Mouse (Mus musculus) T-helper 2 cell (primary cell): ENCODE data around the gene Mlycd.

ENCODE experiments used
- in situ Hi-C: fragments of 300-600 bp; cut with MboI, MseI; formaldehyde crosslinking; loops from one replicate; pipeline ENCODE4 v1.15.1; 2025; ENCODE audit warnings: high pct_unique_total_duplicates

Mlycd gene

DNA sequence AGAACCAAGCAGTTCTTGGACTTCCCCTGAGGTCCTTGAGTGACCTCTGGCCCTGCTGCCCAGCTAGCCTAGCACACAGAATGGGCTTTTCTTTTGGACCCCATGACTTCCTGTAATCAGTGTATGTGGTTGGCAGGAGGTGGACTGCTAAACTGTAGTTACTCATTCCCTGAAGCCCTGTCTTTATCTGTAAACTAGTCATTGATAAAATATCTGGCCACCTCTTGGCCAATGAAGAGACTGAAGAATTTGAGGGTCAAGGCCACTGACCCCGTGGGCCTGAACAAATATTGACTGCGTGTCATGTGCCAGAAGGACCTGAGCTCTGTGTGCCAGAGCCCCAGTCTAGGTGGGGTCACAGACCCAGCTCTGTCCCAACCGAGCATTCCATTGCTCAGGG, 37.7 kb downstream of the Mlycd start:
- in situ Hi-C loops = loop anchor here (10.0 kb wide), 1 partner anchor 182 kb away; the partner anchor contains the start of gene Adad2

DNA sequence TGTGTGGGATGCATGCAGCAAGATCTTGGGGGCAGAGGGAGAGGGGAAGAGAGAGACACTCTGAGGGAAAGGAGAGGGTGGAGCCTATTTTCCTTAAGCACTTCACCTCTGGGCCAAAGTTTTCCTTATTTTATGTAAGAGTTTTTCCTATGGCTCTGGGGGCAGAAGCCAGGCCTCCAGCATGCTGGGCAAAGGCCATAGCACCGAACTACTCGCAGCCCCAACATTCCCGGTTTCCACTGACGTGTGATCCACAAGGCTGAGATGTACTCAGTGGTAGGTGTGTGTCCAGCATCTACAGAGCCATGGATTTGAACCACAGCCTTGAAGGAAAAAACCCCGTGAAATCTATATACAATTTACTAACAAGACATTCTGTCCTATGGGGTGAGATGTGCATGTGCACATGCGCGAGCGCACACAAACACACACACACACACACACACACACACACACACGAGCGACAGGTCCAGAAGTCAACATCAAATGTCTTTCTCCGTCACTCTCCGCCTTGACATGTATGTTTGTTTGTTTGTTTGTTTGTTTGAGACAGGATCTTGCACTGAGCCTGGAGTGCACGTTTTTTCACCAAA, 39.0 kb downstream of the Mlycd start, which contains the start of gene Osgin1:
Gene Osgin1 (plus strand): TSS at position 543 of the 593 bp plus-strand sequence.
- in situ Hi-C loops = loop anchor here (10.0 kb wide), 1 partner anchor 181 kb away; the partner anchor contains the start of gene Adad2

DNA sequence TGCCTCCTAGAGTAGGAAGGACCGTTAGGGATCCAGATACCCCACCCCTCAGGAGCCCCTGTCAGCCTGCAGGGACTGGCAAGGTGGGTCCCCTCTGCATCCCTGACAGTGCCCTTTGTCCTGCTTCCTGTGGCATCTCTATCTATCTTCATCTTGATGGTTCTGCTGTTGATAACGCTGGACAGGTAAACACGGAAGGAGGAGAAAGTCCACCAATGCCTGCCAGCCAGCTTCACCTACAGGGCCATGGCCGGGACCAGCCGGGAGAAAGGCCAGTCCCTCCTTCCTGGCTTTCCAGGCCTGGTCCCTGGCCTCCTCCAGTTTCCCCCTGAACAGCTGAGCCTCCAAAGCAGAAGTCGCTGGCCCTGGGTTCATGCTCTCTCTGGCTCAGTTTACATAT, 39.9 kb downstream of the Mlycd start:
- in situ Hi-C loops = loop anchor here (10.0 kb wide), 1 partner anchor 180 kb away; the partner anchor contains the start of gene Adad2

DNA sequence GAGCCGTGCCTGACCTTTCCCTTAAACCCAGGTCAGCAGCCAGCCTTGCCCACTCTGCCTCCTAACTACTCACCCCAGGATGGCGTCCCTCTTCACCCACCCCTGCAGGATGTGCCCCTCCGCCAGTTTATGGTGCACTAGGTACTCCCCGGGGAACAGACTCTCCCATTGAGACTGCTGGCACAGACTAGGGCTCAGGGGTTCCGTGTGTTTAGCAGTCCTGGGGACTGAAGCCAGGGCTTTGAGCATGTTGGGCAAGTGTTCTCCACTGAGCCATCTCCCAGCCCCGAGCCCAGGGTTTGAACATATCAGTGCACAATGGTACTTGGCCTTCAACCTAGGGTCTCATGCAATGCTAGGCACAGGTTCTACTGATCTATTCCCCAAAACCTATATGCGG, 40.8 kb downstream of the Mlycd start:
- in situ Hi-C loops = loop anchor here (10.0 kb wide), 1 partner anchor 179 kb away; the partner anchor contains the start of gene Adad2

DNA sequence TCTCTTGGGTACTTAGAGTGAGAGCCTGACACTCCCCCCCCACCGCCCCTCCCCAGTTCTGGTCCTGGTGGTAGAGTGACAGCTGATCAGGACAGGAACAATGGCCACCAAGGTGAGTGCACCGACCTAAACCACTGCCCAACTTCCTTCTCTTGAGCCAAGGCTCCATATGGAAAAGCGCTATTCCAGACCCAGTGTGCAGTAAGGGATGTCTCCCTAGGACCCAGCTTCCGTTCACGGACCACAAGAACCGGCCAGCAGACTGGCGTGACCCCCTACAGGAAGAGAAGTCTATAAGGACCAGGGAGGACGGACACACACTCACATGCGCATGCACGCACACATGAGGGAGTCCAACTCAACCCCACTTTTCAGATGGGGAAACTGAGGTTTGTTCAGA, 41.7 kb downstream of the Mlycd start:
- in situ Hi-C loops = loop anchor here (10.0 kb wide), 1 partner anchor 178 kb away; the partner anchor contains the start of gene Adad2

DNA sequence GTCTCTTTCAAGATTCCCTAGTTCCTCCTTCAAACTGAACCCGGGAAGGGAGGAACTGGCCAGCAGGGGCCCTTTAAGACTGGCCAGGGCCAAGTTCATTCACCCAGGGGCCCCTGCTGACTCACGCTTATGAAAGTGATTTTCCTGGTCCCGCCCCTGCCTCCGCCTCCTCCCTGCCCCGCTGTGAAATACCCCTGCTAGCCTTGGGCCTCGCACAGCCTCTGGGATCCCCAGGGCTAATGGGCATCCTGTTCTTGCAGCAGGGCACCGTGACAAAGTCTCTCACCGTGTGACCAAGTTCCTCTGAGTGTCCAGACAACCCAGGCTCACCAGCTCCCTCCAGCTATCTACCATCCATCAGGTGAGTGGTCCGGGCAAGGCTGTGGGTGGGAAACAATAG, 42.3 kb downstream of the Mlycd start:
- in situ Hi-C loops = loop anchor here (10.0 kb wide), 1 partner anchor 178 kb away; the partner anchor contains the start of gene Adad2

DNA sequence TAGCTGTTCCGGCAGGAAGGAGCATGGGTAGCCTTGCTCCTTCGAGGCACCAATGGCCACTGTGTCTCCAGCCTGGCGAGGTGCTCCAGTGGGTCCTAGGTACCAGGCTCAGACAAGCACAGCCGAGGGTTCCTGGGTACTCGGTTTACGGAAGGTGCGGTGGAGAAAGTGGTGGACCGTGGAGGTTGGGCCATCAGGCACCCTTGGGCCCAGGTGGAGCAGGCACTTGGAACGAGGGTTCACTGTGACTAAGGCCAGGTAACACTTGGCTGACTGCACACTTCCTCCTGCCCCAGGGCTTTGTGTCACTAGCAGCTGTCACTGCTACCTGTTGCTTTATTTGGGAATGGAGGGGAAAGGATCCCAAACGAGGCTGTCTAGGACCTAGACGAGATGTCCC, 42.8 kb downstream of the Mlycd start:
- in situ Hi-C loops = loop anchor here (10.0 kb wide), 1 partner anchor 177 kb away; the partner anchor contains the start of gene Adad2

DNA sequence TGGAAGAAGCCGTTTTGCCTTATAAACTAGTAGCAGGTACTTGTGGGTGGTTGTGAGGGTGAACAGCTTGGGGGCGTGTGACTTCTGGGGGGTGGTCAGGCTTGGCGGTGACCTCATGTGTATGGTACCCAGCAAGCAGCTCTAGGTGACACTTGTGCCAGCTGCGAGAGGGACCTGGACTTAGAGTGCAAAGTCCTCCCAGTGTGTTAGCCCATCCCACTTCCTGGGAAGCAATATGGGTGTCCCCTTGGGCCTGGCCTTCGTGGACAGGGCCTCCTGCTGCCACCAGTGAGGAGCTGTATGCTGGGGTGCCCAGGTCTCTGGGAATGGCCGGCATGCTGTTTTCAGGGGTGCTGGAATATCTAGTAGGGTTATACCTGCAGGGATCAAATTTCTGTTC, 44.2 kb downstream of the Mlycd start:
- in situ Hi-C loops = loop anchor here (10.0 kb wide), 1 partner anchor 176 kb away; the partner anchor contains the start of gene Adad2

DNA sequence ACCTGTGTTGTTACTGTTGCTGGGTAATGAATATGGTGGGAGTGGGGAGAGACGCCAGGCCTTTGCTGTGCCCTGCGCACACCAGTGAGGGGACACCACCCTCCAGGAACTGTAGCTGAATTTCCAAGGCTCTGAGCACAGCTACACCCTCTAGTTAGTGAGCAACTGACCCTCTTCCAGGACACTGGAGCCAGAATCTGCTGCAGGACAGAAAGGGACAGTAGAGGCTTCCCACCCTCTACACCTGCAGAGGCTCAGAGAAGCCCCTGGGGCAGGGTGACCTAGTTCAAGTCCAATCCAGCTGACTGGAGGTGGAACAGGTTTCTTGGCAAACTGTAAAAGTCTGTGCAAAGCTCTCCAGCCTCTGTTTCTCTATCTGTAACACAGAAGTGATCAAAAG, 44.7 kb downstream of the Mlycd start:
- in situ Hi-C loops = loop anchor here (10.0 kb wide), 1 partner anchor 175 kb away; the partner anchor contains the start of gene Adad2

DNA sequence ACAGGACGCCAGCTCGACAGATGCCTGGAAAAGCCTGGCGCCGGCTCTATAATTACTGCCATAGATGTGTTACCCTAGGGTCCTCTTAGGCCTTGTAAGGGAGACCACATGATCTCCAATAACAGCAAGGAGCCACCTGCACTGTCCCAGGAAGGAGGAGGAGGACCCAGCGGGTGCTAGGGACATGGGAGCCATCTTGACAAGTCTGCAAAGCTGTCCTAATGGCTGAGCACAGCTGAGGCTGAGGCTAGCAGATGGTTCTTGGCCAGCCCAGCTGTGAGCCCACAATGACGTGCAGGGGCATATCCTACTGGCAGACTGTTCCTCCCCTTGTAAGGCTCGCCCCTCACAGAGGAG, 45.2 kb downstream of the Mlycd start:
- in situ Hi-C loops = loop anchor here (10.0 kb wide), 1 partner anchor 175 kb away; the partner anchor contains the start of gene Adad2

DNA sequence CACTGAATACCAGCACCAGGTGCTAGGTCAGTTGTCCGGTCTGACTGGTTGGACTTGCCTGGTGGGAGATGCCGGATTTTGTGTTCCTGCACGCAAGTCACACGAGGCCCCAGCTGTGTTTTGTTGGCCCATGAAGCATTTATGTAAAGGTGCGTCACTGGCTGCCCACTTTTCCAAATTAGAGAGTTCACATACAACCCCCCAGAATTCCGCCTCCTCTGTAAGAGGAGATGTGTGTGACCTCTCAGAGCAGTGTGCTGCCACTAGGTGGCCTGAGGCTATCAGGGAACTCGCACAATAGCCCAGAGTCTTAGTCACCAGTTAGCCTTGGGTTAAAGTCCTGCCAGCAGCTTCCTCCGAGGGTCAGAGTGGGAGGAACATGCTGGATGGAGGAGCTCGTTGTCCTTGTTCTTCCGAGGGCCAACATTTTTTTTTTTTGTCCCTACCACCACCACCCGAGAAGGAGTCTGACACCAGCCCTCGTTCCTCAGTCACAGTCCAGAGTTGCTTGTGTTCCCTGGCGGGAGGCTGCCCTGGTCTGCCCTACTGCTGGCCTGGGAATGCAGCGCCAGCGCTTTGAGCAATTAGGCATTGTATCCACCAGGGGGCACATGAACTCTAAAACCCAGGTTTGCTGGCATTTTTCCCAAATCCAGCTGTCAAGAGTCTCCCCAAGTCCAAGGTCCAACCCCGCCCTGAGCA, 45.7 kb downstream of the Mlycd start:
- in situ Hi-C loops = no loop called here

DNA sequence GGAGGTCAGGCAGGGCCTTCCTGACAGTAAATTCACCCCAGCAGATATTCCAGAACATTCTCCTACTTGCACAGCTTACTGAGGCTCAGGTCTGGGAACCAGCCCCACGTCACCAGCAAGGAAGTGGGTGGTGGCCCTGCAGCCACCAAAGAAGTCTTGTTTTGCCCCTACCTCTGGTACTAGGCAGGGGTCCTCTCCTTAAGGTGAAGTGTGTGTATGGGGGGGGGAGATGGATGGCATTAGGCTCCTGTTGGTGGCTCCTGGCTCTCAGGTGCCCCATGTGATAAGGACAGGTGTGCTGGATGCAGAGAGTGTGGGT, 46.2 kb downstream of the Mlycd start:
- in situ Hi-C loops = no loop called here

DNA sequence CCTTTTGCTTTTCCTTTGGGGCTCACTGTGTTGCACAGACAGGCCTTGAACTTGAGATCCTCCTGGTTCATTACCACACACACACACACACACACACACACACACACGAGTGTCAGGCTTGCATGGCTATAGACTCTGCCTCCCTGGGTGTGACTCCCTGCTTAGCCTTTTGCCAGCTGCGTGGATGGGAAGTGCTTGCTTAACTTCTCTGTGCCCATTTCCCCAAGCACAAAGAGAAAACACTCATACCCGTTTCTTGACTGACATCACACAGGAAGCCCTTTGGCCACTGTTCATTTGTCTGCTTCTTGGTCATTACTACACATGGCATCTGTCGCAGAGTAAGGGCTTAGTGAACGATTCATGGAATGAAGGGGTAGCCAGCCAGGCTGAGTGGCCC, 47.3 kb downstream of the Mlycd start:
- in situ Hi-C loops = no loop called here

DNA sequence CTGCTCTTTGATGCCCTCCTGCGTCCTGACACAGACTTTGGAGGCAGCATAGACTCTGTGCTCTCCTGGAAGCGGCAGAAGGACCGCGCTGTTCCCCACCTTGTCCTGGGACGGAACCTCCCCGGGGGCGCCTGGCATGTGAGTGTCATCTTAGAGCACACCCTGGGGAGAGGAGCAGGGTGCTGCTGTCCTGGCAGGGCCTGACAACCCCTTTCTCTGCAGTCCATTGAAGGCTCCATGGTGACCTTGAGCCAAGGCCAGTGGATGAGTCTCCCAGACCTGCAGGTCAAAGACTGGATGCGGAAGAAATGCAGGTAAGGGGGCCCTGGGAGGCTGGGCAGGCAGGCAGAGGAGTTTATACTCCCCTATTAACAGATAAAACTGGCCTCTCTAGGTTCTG, 48.3 kb downstream of the Mlycd start:
- in situ Hi-C loops = no loop called here

DNA sequence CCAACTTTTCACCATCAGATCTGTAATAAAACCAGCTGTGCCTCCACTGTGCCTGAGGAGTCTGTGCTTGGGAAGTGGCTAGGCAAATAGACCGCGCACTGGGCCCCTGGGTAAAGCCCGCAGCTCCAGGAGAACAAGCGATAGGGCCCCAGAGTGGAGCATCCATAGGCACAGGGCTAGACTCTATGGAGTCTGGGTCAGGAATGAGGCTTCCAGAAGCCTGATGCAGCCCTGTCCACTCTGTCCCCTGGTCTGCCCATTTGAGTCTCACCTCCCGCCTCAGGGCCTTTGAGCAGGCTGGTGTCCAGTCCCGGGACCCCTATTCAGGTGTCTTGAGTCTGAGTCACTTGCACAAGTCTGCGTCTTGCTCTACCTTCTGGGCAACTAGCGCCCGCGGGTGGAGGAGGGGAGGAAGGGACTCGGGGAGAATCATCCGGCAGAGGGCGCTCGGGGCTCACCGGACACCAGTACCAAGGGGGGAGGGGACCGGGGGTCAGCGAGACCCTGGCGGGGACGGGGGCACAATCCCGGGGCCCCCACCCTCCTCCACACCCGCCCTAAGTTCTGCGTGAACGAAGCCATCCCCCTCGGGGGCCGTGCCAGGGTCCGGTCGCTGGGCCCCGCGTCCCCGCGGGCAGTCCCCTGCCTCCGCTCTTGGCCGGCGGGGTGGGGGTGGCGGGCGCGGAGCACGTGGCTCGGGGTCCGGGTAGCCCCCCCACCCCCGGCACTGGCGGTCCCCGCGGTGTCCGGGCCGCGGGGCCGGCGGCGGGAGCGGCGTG, 51.7 kb downstream of the Mlycd start, which contains the start of gene Necab2:
Gene Necab2 (plus strand): TSS at position 509 of the 779 bp plus-strand sequence.
- in situ Hi-C loops = no loop called here

DNA sequence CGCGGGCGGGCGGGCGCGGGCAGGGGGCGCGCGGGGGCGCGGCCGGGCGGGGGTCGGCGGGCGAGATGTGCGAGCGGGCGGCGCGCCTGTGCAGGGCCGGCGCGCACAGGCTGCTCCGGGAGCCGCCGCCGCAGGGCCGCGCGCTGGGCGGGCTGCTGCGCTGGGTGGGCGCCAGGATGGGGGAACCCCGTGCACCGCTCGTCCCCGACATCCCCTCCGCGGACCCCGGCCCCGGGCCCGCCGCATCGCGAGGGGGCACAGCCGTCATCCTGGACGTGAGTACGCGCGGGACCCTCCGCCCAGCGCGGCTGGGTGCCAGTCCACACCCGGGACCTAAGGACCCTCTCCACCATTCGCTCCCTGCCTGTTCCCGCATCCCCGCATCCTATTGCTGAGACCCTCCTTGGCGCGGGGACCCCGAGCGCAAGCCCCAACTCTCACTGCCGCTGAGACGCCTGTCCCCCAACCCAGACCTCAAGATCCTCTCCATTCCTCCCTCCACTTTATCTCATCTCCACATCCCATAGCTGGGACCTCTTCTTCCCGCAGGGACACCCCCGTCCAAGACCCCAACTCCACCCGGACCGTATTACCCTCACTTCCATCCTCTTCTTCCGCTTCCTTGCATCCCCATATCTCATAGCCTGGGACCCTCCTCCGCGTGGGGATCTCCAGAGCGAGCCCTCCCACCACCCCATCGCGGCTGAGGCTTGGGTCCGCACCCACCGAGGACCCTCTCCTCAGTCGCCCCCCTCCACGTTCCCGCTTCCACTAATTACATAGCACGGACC, 52.5 kb downstream of the Mlycd start:
- in situ Hi-C loops = no loop called here

DNA sequence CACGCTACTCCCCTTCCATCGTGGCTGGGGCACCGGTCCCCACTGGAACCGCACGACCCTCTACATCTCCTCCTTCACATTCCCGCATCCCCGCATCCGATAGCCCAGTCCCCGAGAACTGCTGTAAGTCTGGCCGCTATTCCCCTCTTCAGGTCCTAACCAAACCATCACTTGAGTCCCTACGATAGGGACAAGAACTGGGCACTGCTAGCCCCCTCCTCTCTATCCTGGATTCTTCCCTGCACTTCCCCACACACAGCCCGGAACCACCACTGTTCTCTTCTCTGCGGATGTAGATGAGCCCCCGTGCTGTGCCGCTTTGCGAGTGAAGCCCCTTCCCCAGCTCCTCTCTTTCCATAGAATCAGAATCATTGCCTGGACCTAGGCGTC, 53.1 kb downstream of the Mlycd start:
- in situ Hi-C loops = no loop called here

DNA sequence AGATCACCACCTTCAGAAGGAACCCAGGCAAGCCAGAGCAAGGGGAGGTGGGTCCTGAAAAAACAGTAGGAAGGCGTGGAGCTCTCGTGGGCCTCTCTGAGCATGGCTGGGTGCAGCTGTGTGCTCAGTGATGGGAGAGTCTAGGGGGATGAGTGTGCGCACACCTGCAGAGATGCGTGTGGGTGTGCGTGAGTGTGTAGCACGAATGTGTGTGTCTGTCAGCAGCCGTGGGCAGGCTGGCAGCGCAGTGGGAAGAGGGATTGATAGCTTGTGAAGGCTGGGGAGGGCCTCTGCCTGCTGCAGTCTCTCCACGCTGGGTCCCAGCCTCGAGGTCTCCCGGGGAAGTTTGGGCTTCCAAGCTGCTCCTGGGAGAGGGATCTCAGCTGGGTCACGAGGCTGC, 54.9 kb downstream of the Mlycd start:
- in situ Hi-C loops = loop anchor here (5.0 kb wide), 1 partner anchor 218 kb away; the partner anchor contains the start of gene Wfdc1

DNA sequence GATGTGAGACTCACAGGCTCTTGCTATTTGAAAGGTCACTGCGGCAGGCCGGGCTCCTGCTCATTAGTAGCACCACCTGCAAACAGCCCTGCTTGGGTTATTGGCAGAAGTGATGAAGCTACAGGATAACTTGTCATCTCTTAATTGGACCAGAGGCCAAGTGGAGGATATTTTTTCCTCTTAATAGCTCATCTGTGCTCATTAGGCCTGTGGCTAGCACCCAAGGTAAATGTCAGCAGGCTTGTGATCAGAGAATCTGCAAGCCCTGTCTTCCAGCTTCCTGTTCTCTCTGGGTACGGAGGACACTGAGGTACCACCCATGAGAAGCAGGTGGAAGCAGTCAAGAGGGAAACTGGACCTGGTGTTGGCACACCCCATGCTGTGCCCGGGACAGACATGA, 56.5 kb downstream of the Mlycd start:
- in situ Hi-C loops = loop anchor here (5.0 kb wide), 1 partner anchor 216 kb away; the partner anchor contains the start of gene Wfdc1

DNA sequence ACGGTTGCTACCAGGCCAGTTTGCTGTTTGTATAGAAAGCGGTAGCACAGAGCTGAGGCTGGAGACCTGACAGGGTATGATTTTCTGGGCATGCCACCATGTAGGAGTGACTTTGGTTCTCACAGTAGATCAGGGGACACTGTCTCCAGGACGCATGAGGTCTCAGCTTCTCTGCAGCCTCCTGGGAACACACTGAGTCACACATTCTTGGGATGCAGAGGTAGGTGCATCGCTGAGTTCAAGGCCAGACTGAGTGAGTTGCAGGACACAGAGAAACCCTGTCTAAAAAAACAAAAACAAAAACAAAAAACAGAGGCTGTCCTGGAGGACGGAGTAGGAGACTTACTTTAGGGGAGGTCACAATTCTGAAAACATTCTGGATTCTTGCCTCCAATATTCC, 58.2 kb downstream of the Mlycd start:
- in situ Hi-C loops = loop anchor here (5.0 kb wide), 1 partner anchor 214 kb away; the partner anchor contains the start of gene Wfdc1

DNA sequence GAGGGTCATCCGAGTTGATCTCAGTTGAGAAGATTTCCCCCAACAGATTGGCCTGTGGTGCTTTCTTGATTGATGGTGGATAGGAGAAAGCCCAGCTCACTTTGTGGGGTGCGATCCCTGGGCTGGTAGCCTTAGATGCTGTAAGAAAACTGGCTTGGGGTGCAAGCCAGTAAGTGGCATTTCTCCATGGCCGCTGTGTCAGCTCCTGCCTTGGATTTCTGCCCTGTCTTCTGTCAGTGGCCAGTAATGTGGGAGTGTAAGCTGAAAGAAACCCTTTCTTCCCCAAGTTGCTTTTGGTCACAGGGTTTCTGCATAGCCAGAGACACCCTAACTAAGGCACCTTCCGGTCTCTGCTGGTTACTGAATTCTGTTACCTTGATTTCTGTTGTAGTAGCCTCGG, 61.4 kb downstream of the Mlycd start:
- in situ Hi-C loops = no loop called here
